Mouse (Mus musculus) stomach, embryonic 16.5 days (tissue): ENCODE measurements around the gene Syap1. TPM values are rescaled to one million over a fixed set of nuclear protein-coding genes. Genes with fewer than 3 reads are reported as not detected.
"Not testable (repeated sequence)": the region's sequence is repeated elsewhere in the genome, so short reads cannot be mapped to it uniquely, and the experiment has no call there.

Experiments used
- ATAC-seq: fragments of 200-750 bp; cut with Nextera tagmentation; 2 replicates; pipeline ENCODE4 v1.8.0; 2017; ENCODE audit warnings: moderate number of reproducible peaks, moderate TSS enrichment; ENCODE audit not compliant: insufficient read depth, low FRiP score
- H3K27ac ChIP-seq: fragments of 300-500 bp; sonication (generic); 2 replicates; pipeline ENCODE4 v1.5.1; 2014; ENCODE audit warnings: low read length
- H3K27me3 ChIP-seq: fragments of 300-500 bp; sonication (generic); 2 replicates; pipeline ENCODE4 v1.6.1; 2014; ENCODE audit warnings: low read length, control low read depth, mixed read lengths; ENCODE audit not compliant: control insufficient read depth, insufficient read depth
- H3K36me3 ChIP-seq: fragments of 300-500 bp; sonication (generic); 2 replicates; pipeline ENCODE4 v1.6.1; 2014; ENCODE audit warnings: low read length; ENCODE audit not compliant: control insufficient read depth, insufficient read depth
- H3K4me1 ChIP-seq: fragments of 300-500 bp; sonication (generic); 2 replicates; pipeline ENCODE4 v1.6.1; 2014; ENCODE audit warnings: low read length, control low read depth, mixed read lengths; ENCODE audit not compliant: control insufficient read depth, insufficient read depth
- H3K4me2 ChIP-seq: fragments of 300-500 bp; sonication (generic); 2 replicates; pipeline ENCODE4 v1.6.1; 2014; ENCODE audit warnings: low read depth, low read length, mixed read lengths
- H3K4me3 ChIP-seq: fragments of 300-500 bp; sonication (generic); replicated peaks from 2 replicates; pipeline ENCODE4 v1.5.1; 2014; ENCODE audit warnings: mild to moderate bottlenecking, low read length
- H3K9ac ChIP-seq: fragments of 300-500 bp; sonication (generic); 2 replicates; pipeline ENCODE4 v1.6.1; 2014; ENCODE audit warnings: low read length
- H3K9me3 ChIP-seq: fragments of 300-500 bp; sonication (generic); replicated peaks from 2 replicates; pipeline ENCODE4 v1.6.1; 2016; ENCODE audit warnings: low read length, control low read depth; ENCODE audit not compliant: control insufficient read depth
- WGBS: fragments of 180-500 bp; shearing (Covaris S2); extraction: QIAGEN DNeasy Blood & Tissue Kit; methylation state at CpG from one replicate; pipeline ENCODE4 v1.1.7; 2014; 5-methylcytosine and 5-hydroxymethylcytosine counted together
- polyA plus RNA-seq: library from polyadenylated mRNA; unstranded; fragments of >200 nt; fragmentation: Nextera tagmentation; extraction: Ambion mirVana; gene quantifications from 2 replicates; pipeline ENCODE4 v1.2.1, GENCODE M21; 2015

The Syap1 gene
- polyA plus RNA-seq, 1 experiment from 2014 or later, result 39.4 TPM

DNA sequence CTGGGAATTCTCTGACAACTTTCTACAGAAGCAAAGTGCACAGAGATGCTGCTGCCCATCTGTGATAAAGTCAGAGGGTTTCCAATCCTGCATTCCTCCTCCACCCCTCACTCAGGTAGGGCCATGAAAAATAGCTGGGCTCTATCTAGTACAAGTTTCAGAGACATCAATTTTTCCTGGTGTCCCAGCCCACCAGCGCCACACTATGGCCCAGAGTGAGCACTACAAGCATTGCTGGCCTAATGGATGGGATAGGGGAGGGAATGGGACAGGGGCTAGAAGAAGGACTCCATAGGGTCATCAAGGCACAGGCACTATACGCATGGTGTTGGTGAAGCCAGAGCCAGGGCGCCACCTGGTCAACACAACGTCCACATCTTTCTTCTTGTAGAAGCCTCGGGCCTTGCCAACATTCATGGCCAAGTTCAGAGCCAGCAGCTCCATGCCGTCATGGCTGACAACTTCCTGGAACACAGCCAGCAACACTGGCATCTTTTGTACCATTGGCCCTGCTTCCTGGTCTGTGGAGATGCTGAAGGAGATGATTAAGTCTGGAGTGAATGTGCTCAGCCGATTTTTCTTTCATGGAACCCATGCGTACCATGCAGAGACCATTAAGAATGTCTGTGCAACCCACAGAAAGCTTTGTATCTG, 43.7 kb downstream of the Syap1 start:
- Histone ChIP-seq H3K4me2 (no peak overlapping the region), H3K9ac (no peak overlapping the region), H3K4me3 (no peak overlapping the region), H3K36me3 (no peaks in the 10 kb centered on the region), H3K27ac (no peak overlapping the region), H3K9me3 (no peaks in the 10 kb centered on the region), H3K4me1 (no peaks in the 10 kb centered on the region), H3K27me3 (no peaks in the 10 kb centered on the region)
- WGBS, result 69% methylated on average over 8 of the region's 8 CpGs
- no peak for ATAC-seq

- no peak overlapping the region for H3K4me3 ChIP-seq
- H3K27me3 ChIP-seq, result no peaks in the 10 kb centered on the region
- 55% methylated on average over 3 of the region's 3 CpGs for WGBS
- H3K9ac ChIP-seq, result no peak overlapping the region
- H3K27ac ChIP-seq, result no peak overlapping the region
- H3K36me3 ChIP-seq, result no peaks in the 10 kb centered on the region
- no peak for ATAC-seq
- H3K4me2 ChIP-seq, result no peak overlapping the region
- no peaks in the 10 kb centered on the region for H3K9me3 ChIP-seq
- no peaks in the 10 kb centered on the region for H3K4me1 ChIP-seq
These were observed 56.1 kb downstream of the Syap1 start for GRCm38 (mm10) chrX:162832101-162832500.

- H3K4me3 ChIP-seq, result no peak overlapping the region
- 56% methylated on average over 1 of the region's 1 CpGs for WGBS
- no peak overlapping the region for H3K27ac ChIP-seq
- no peaks in the 10 kb centered on the region for H3K36me3 ChIP-seq
- no peak overlapping the region for H3K9ac ChIP-seq
- no peak for ATAC-seq
- no peaks in the 10 kb centered on the region for H3K9me3 ChIP-seq
- H3K4me2 ChIP-seq, result no peak overlapping the region
- H3K4me1 ChIP-seq, result no peaks in the 10 kb centered on the region
- no peaks in the 10 kb centered on the region for H3K27me3 ChIP-seq
These were observed 56.7 kb downstream of the Syap1 start for GRCm38 (mm10) chrX:162831542-162831941.

- no peak for ATAC-seq
- Histone ChIP-seq H3K9ac (no peak overlapping the region), H3K9me3 (no peaks in the 10 kb centered on the region), H3K4me1 (no peaks in the 10 kb centered on the region), H3K4me3 (no peak overlapping the region), H3K36me3 (no peaks in the 10 kb centered on the region), H3K4me2 (no peak overlapping the region), H3K27me3 (no peaks in the 10 kb centered on the region), H3K27ac (no peak overlapping the region)
- WGBS, result 29% methylated on average over 1 of the region's 1 CpGs
These were observed 57.2 kb downstream of the Syap1 start for GRCm38 (mm10) chrX:162831036-162831435.

GRCm38 (mm10) chrX:162830313-162830712, 57.9 kb downstream of the Syap1 start:
- not testable (repeated sequence) for ATAC-seq, H3K9ac ChIP-seq, H3K4me3 ChIP-seq, H3K36me3 ChIP-seq, H3K9me3 ChIP-seq, H3K27ac ChIP-seq, H3K4me2 ChIP-seq, H3K4me1 ChIP-seq, H3K27me3 ChIP-seq
- WGBS, result 70% methylated on average over 2 of the region's 2 CpGs

DNA sequence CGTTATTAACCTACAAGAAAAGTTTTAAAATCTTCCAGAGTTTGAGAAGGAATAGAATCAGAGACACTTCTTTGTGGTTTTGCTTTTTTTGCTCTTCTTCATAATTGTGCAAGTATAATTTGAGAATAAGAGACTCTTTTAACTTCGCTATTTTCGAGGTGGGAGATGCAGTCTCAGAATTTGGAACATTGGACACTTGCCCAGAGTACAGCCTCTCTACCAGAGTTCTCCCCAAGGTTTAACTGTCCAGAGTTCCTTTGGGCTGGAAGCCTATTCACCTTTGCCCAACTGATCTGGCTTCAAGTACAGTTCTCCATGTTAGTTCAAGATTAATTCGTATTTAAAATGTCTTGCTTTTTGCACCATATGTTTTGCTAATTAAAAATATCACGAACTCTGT, 58.5 kb downstream of the Syap1 start:
- Histone ChIP-seq H3K27ac (no peak overlapping the region), H3K9me3 (no peaks in the 10 kb centered on the region), H3K4me2 (peak overlapping the region; percentile 42; the same call in 1 of the 2 replicates), H3K4me1 (no peaks in the 10 kb centered on the region), H3K36me3 (no peaks in the 10 kb centered on the region), H3K4me3 (peak overlapping the region; percentile 60), H3K27me3 (no peaks in the 10 kb centered on the region), H3K9ac (peak overlapping the region; percentile 49)
- no peak for ATAC-seq
- WGBS, result 40% methylated on average over 5 of the region's 5 CpGs

DNA sequence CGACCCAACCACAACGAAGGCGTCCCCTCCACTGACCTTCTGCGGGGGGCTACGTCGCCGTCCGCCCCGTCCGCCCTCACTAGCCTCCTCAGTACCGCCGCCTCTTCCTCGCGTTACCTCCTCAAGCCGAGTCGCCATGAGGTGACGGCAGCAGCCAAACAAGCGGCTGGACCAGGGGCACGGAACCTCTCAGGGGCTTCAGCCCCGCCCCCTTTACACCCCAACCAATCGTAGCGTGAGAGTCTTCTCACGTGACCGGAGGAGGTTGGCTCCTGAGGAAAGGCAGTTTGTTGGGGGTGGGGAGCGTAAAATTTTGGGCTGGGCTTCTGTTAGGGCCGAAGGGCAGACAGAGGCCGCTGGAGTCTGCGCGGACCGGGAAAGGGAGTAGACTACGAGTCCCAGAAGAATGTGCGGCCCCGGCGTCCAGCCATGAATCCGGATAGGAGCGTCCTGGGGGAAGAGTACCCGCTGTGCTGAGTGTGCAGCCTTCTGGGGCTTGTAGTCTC, 59.0 kb downstream of the Syap1 start, which contains the start of gene Txlng:
Gene Txlng, minus strand, starts transcription at position 252 of the 506 bp plus-strand sequence.
- no peaks in the 10 kb centered on the region for H3K27me3 ChIP-seq
- H3K4me3 ChIP-seq, result peak within 1 kb of the TSS; percentile 60
- no peaks in the 10 kb centered on the region for H3K36me3 ChIP-seq
- H3K9ac ChIP-seq, result peak within 1 kb of the TSS; percentile 72
- H3K27ac ChIP-seq, result no peak within 1 kb of the TSS; the same call in 1 of the 2 replicates
- peak; percentile 99 for ATAC-seq
- H3K4me1 ChIP-seq, result no peaks in the 10 kb centered on the region
- no peaks in the 10 kb centered on the region for H3K9me3 ChIP-seq
- 9% methylated on average over 34 of the region's 37 CpGs for WGBS
- peak within 1 kb of the TSS; percentile 71 for H3K4me2 ChIP-seq

- no peak overlapping the region; the same call in 1 of the 2 replicates for H3K27ac ChIP-seq
- no peaks in the 10 kb centered on the region for H3K9me3 ChIP-seq
- WGBS, result 17% methylated on average over 17 of the region's 20 CpGs
These were observed 59.5 kb downstream of the Syap1 start for GRCm38 (mm10) chrX:162828783-162829182.

GRCm38 (mm10) chrX:162828016-162828415, 60.2 kb downstream of the Syap1 start:
- Histone ChIP-seq H3K27ac (no peak overlapping the region), H3K9ac (peak overlapping the region; percentile 72; the same call in 1 of the 2 replicates)
- WGBS, result 43% methylated on average over 6 of the region's 6 CpGs

More at GRCm38 (mm10) chrX:162828783-162829182, 59.5 kb downstream of the Syap1 start:
- Histone ChIP-seq H3K4me3 (peak overlapping the region; percentile 60), H3K4me2 (peak overlapping the region; percentile 71), H3K9ac (peak overlapping the region; percentile 72), H3K4me1 (no peaks in the 10 kb centered on the region), H3K27me3 (no peaks in the 10 kb centered on the region), H3K36me3 (no peaks in the 10 kb centered on the region)
- 0 out of 2 replicates have a peak, but pooled peaks have one; percentile 9 for ATAC-seq

More at GRCm38 (mm10) chrX:162828016-162828415, 60.2 kb downstream of the Syap1 start:
- H3K27me3 ChIP-seq, result no peaks in the 10 kb centered on the region
- peak overlapping the region; percentile 60 for H3K4me3 ChIP-seq
- peak overlapping the region; percentile 71 for H3K4me2 ChIP-seq
- no peaks in the 10 kb centered on the region for H3K9me3 ChIP-seq
- ATAC-seq, result no peak
- no peaks in the 10 kb centered on the region for H3K36me3 ChIP-seq
- H3K4me1 ChIP-seq, result no peaks in the 10 kb centered on the region
